Mouse (Mus musculus) monocyte, adult 2 months (primary cell): Measurements from ENCODE around the gene Vmn1r172.
"Not testable (repeated sequence)": the region's sequence is repeated elsewhere in the genome, so short reads cannot be mapped to it uniquely, and the experiment has no call there.

Source experiments
- DNase-seq, 2 experiments: peaks; one replicate each; pipeline ENCODE4 v3.0.0; 2022; ENCODE audit warnings: low spot score in 2 of 2, low read depth in 1 of 2

Gene Vmn1r172

DNA sequence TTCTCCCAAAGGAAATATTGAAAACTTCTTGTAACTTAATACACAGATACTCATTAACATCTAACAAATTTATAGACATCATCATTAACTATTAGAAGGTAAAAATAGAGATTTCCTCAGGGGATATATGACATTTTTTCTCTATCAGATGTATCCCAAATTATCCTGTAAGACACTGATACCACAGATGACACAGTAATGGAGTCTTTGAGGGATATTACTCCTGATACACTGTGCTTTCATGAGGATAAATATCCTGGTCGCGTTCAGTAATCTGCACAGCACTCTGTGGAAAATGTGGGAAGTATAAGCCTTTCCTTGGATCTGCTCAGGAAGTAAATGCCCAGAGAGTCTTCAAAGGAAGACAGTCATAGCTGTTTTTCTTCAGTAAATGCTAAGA is at the start of gene Vmn1r172:
Gene Vmn1r172 (plus strand): TSS at position 301 of the 400 bp plus-strand sequence.
- DNase-seq: no peak

DNA sequence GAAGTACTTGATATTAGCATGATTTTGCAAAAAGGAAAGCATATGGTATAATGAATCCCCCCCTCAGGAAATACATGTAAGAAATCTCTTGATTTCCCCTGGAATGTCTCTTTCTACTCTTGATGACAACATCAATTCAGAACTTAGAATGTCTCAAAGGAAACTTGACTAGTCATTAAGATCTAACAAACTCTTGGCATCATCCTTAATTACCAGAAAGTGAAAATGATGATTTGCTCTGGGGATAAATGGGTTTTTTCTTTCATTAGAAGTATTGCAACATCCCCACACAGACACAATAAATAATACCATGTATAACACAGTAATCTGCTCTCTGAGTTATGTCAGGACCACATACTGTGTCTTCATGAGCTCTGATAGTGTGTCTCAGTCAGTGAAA is 27.7 kb upstream of the Vmn1r172 start, which contains the start of gene Vmn1r171:
Gene Vmn1r171 (plus strand): TSS at position 301 of the 400 bp plus-strand sequence.
- DNase-seq: no peak

DNA sequence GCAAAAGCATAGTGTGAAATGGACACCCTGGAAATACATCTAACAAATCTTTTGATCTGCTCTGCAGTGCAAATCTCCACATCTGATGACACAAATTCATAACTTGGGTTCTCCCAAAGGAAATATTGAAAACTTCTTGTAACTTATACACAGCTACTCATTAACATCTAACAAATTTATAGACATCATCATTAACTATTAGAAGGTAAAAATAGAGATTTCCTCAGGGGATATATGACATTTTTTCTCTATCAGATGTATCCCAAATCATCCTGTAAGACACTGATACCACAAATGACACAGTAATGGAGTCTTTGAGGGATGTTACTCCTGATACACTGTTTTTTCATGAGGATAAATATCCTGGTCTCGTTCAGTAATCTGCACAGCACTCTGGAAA is 42.3 kb downstream of the Vmn1r172 start, which contains the start of gene Vmn1r173:
Gene Vmn1r173 (plus strand): TSS at position 301 of the 400 bp plus-strand sequence.
- not testable (repeated sequence) for DNase-seq
